Mouse (Mus musculus): ENCODE data around the gene Gba. TPM values are rescaled to one million over a fixed set of nuclear protein-coding genes. Genes with fewer than 3 reads are reported as not detected.
A peak's percentile ranks its signal among the peaks of the same experiment; 100 is the strongest.

Gba gene
- total RNA-seq, 2 experiments from 2014 or later = 66.5 to 67.7 TPM

GRCm38 (mm10) chr3:89181749-89182500, 20.8 kb upstream of the Gba start:
- DNase-seq (ENCODE audit: low spot score in 2 of 2) = no peak
- intact Hi-C loops (cut with DNase I) = no loop called here

DNA sequence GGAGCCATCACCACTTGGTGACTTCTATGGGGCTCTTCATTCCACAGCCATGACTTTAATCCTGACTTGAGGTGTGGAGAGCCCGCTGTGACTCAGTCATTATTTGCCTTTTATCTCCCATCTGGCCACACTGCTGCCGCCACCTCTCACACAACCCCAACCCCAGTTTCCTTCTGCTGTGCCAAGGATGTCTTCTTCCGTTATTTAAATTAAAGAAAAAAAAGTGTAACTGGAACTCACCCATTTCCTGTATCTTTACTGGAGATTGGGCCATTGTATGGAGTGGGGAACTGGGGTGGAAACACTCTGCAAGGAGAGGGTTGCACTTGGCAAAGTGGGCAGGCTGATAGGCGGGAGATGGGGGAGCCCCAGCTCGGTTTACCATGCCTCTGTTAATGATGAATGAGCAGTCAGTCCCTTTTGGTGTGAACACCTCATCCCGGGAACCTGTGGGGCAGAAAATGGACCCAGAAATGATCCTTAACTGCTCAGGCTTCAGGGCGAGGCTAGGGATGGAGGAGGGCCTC, 20.1 kb upstream of the Gba start:
- intact Hi-C loops (cut with DNase I) = no loop called here
- DNase-seq (ENCODE audit: low spot score in 2 of 2) = no peak

GRCm38 (mm10) chr3:89183058-89183958, 19.4 kb upstream of the Gba start, which contains the start of gene Fam189b:
TSS of gene Fam189b (plus strand) at chr3:89183143.
- intact Hi-C loops (cut with DNase I) = no loop called here
- DNase-seq (ENCODE audit: low spot score in 2 of 2) = peak; percentile 91 to 97

DNA sequence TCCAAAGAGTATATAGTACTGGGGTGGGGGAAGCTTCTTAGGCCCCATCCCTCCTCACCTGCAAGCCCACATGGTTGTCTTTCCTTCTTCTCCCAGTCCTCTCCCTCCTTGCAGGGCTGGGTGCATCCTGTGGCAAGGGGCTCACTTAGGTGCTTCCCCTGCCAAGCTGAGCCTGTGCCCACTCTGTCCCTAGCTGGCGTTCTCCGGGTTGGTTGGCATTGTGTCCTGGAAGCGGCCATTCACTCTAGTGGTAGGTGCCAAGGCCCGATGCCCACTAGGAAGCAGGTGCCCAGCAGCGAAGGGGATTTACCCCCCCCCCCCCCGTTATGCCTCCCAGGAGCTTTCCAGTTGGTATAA, 18.8 kb upstream of the Gba start:
- no peak for DNase-seq (ENCODE audit: low spot score in 2 of 2)
- intact Hi-C loops (cut with DNase I) = no loop called here

DNA sequence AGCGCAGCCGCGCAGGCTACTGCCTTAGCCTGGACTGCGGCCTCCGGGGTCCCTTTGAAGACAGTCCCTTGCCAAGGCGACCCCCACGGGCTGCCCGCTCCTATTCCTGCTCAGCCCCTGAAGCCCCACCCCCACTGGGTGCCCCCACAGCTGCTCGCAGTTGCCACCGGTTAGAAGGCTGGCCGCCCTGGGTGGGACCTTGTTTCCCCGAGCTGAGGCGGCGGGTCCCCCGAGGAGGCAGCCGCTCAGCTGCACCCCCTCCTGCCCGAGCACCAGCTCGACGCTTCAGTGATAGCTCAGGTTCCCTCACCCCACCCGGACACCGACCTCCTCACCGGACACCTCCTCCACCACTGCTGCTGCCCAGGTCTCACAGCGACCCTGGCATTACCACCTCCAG, 15.5 kb upstream of the Gba start:
- DNase-seq (ENCODE audit: low spot score in 2 of 2) = no peak
- intact Hi-C loops (cut with DNase I) = no loop called here

- DNase-seq (ENCODE audit: low spot score in 2 of 2) = no peak
- intact Hi-C loops (cut with DNase I) = no loop called here
Measured at GRCm38 (mm10) chr3:89187690-89188477, 14.8 kb upstream of the Gba start.

DNA sequence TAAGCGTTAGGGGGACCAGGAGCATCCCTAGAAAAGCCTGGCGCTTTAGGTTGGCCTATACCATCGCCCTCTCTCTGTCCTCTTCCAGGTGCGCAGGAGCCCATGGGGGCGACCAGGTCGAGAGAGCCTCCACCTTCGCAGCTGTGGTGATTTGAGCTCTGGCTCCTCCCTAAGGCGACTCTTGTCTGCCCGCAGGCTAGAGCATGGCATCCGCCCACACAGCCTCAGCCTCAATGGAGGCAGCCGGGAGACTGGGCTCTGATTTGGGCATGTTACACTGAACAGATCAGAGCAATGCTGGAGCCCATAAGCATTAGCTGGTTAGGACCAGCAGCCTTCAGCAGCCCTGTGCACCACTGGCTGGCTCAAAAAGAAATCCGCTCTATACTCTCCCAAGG, 14.3 kb upstream of the Gba start:
- no peak for DNase-seq (ENCODE audit: low spot score in 2 of 2)
- intact Hi-C loops (cut with DNase I) = no loop called here

GRCm38 (mm10) chr3:89190436-89190835, 12.3 kb upstream of the Gba start:
- intact Hi-C loops (cut with DNase I) = no loop called here
- DNase-seq (ENCODE audit: low spot score in 2 of 2) = no peak

GRCm38 (mm10) chr3:89193351-89193750, 9.4 kb upstream of the Gba start:
- intact Hi-C loops (cut with DNase I) = no loop called here
- DNase-seq (ENCODE audit: low spot score in 2 of 2) = no peak

GRCm38 (mm10) chr3:89193853-89194252, 8.9 kb upstream of the Gba start:
- DNase-seq (ENCODE audit: low spot score in 2 of 2) = no peak
- intact Hi-C loops (cut with DNase I) = no loop called here

DNA sequence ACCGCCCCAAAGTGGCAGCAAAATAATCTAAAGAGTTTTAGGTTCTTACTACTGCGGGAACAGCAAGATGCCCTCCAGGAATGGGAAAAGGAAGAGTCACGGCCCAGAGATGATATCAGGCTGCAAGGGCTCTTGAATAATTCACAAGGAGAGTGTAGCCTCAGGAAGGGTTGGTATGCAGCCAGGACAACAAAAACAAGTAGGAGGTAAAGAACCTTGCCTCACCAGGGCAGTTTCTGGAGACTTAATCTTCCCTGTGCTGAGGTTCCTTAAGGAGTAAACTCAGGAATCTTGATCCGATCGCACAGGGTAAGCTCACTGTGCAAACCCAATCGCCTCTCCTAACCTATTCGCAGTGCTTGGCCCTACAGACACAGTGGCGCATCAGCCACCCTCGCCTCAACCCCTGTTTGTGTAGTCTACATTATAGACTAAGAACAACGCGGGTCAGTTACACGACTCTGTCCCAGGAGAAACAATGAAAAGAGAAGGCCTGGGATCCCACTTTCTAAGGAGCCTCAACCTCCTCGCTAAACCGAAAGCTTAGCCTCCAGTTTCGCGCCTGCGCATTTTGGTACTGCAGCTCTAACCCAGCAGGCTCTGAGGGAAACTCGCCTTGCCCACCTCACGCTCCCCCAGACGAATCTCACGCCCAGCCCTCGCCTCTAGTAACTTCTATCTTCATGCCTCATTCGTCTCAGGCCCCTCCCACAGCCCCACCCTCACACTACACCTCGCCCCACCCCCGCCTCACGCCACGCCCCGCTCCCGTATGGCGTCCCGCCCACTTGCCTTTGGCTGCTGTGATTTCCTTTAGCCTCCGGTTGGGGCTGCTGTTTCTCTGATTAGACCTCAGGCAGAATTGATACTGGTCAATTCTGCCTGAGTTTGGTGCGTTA, 6.5 kb upstream of the Gba start:
- peak; percentile 84 to 93 for DNase-seq (ENCODE audit: low spot score in 2 of 2)
- intact Hi-C loops (cut with DNase I) = no loop called here

DNA sequence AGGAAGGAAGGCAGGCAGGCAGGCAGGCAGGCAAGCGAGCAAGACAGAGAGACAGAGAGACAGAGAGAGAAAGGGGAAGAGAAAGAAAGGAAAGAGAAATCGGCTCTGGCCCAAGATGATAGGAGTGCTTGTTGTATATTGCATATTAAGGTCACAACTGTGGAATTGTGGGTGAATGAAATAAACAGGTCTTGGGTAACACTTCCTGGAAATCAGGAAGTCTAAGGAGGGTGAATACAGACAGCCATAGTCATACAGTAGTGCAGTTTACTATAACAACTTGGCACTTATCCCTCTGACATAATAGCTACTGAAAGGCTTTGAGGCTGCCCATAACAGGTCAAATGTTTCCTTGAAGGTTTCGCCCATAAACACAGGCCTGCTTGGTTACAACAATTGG, 2.9 kb upstream of the Gba start:
- intact Hi-C loops (cut with DNase I) = no loop called here
- DNase-seq (ENCODE audit: low spot score in 2 of 2) = no peak

DNA sequence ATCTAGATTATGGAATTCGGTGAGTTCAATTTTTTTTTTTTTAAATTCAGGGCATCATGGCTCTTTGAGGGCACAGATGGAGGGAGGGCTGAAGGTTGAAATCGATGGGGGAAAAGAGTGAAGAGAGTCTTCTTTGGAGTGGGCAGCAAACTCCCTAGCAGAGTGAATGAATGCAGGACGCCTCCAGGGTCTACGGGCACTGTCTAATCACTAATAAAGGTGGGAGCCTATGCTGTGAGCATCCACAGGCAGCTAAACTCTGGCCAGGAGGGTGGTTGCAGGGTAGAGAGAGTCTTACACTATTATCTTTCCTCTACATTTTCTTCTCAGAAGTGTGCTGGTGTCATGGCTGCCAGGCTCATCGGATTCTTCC, 400 bp downstream of the Gba start:
- DNase-seq (ENCODE audit: low spot score in 2 of 2) = no peak
- intact Hi-C loops (cut with DNase I) = no loop called here

- DNase-seq (ENCODE audit: low spot score in 2 of 2) = no peak
- intact Hi-C loops (cut with DNase I) = no loop called here
Measured at GRCm38 (mm10) chr3:89206079-89206478, 3.4 kb downstream of the Gba start.

- DNase-seq (ENCODE audit: low spot score in 2 of 2) = no peak
Measured at GRCm38 (mm10) chr3:89206695-89207094, 4.0 kb downstream of the Gba start.

GRCm38 (mm10) chr3:89208075-89208657, 5.4 kb downstream of the Gba start:
- no peak for DNase-seq (ENCODE audit: low spot score in 2 of 2)
- intact Hi-C loops (cut with DNase I) = no loop called here

More at GRCm38 (mm10) chr3:89206695-89207094, 4.0 kb downstream of the Gba start:
- intact Hi-C loops (cut with DNase I) = no loop called here

- DNase-seq (ENCODE audit: low spot score in 2 of 2) = no peak
Measured at GRCm38 (mm10) chr3:89208736-89209135, 6.0 kb downstream of the Gba start.

DNA sequence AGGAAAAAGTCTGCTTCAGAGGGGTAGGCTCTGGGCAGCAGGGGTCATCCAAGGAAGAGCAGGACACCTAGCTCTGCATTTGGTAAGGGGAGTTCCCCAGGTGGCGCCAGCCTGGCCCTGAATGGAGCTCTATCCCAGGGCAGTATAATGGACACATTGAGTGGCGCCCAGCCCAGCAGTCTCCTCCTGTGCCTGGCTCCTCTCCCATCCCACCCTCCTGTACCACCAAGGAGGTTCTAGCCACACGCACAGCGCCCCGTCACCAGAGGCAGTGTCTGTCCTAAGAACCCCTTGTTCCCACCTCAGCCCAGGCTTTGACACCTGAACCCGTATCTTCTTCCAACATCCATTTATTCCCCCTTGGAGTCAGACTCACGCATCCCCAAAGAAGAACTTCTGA, 7.0 kb downstream of the Gba start:
- DNase-seq (ENCODE audit: low spot score in 2 of 2) = no peak
- intact Hi-C loops (cut with DNase I) = loop anchor here (10.0 kb wide), 1 partner anchor 265 kb away; no protein-coding TSS in a partner anchor

More at GRCm38 (mm10) chr3:89208736-89209135, 6.0 kb downstream of the Gba start:
- intact Hi-C loops (cut with DNase I) = no loop called here
